Mouse (Mus musculus) neural tube, embryonic 10.5 days (tissue): ENCODE data around the gene Lyrm7.

Experiments
- DNase-seq: peaks from one replicate; pipeline ENCODE4 v3.0.0-alpha.2; 2017; ENCODE audit warnings: low spot score; ENCODE audit errors: extremely low spot score

The Lyrm7 gene

DNA sequence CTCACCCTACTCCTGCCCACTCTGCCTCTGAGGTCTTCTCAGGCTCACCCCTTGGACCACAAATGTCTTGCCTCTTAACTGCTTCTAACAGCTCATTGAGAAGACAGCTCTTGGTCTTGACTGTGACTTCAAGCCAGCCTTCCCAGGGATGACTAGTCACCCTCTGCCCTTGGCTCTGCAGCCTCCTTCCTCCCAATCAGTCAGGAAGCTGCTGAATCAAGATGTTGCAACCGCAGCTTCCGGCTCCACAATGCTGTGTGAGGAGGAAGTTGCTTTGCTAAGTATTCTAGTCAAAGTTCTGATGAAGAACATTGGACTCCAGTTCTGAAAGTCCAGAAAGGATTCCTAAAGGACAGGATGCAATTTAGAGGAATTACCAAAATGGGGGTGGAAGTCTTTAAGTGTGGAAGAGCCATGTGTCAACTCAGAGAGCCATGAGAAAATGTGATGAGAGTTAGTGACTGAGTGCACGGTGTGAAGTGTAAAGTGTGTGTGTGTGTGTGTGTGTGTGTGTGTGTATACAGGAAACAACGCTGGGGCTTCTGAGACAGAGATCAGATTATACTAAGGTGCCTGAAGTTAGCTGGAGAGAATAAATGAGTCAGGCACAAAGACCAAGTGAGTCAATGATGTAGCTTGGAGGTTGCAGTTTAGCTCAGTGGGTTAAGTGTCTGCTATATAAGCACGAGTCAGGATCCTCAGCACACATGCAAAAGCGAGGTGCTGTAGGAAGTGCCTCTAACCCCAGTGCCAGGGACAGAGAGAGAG is 58.7 kb downstream of the Lyrm7 start:
- DNase-seq, result no peak

DNA sequence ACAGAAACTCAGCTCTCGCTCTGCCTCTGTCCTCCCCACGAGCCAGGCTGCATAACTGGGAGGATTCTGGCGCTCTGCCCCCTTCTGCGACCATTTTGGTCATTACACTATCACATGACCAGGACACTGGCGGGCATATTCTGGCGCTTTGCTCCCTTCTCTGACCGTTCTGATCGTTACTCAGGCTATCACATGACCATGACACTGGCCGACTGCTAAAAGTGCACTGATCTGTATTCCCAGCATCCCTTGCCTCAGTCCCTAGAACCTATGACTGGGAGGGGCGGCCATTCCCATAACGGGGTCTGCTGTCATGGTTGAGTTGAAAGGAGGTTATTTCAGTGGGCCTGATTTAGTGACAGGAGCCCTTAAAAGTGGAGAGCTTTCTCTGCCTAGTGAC is 64.2 kb downstream of the Lyrm7 start:
- DNase-seq, result no peak

DNA sequence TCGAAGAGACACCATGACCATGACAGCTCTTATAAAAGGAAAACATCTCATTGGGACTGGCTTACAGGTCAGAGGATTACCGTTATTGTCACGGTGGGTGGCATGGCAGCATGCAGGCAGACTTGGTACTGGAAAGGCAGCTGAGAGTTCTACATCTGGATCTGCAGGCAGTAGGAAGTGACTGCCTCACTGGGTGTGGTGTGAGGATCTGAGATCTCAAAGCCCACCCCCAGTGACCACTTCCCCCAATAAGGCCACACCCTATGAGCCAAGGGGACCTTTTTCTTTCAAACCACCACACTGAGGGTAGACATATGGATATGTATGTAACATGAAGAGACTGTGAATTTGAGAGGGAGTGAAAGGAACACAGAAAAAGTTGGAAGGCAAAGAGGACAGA is 66.0 kb downstream of the Lyrm7 start:
- no peak for DNase-seq

DNA sequence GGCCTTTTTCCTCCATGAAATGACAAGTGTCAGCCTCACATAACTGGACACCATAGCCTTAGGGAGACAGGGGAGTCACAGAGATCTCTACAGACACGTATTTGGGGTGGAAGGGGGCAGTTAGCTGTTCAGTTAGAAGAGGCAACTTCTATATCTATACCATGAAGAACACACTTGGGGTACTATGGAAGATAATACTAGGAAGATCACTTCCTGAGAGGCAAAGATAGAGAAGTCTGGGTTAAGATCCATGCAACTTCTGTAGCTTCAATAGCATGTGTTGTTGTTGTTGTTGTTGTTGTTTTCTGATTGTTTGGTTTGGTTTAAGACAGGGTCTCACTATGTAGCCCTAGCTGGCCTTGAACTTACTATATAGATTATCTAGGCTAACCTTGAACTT is 67.5 kb downstream of the Lyrm7 start:
- DNase-seq, result no peak

DNA sequence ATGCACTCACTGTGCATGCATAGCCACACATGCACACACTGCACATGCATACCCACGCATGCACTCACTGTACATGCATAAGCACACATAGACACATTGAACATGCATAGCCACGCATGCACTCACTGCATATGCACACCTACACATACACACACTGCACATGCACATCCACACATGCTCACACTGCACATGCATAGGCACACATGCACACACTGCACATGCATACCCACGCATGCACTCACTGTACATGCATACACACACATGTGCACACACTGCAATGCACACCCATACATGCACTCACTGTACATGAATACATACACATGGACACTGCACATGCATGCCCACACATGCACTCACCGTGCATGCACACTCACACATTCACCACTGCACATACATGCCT is 69.3 kb downstream of the Lyrm7 start:
- no peak for DNase-seq

GRCm38 (mm10) chr11:54787488-54788474 is 72.9 kb downstream of the Lyrm7 start, which contains the start of gene Cdc42se2:
Gene Cdc42se2 (minus strand): TSS chr11:54787675.
- peak; percentile 99 for DNase-seq

GRCm38 (mm10) chr11:54786858-54787487 is 73.7 kb downstream of the Lyrm7 start:
- DNase-seq, result peak; percentile 82

GRCm38 (mm10) chr11:54785566-54785965 is 75.2 kb downstream of the Lyrm7 start:
- DNase-seq, result no peak

DNA sequence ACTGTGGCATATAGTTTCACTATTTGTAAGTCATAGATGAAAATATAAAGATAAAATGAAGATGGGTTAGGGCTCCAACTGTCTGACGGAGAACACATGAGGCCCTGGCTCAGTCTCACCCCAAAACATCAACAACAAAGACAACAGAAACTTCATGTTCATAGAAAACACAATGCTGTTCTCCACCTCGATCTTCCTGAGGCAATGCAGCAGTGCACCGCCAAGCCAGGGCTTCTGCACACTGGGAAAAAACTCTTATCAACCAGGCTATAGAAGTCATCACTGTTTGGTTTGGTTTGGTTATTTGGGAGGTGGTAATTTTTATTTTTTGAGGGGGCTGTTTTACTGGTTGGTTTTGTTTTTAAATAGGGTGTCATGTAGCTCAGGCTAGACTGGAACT is 76.3 kb downstream of the Lyrm7 start:
- no peak for DNase-seq

- DNase-seq, result no peak
Measured at GRCm38 (mm10) chr11:54782253-54782652, 78.5 kb downstream of the Lyrm7 start.

DNA sequence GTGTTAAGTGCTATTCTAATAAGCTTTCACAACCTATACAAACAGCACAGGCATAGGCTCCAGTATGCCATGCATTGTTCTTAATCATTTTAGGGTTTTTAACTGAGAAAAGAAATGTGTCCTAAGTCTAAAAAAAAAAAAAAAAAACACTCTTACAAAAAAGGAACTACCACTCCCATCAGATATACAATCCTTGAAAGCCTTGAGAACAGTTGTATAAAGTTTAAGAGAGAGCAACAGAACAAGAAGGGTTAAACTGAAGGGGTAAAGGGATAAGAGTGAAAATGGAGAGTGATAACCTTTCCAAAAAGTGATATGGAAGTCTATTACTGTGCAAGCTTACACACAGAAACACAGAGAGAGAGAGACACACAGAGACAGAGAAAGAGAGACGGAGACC is 80.8 kb downstream of the Lyrm7 start:
- DNase-seq, result no peak

- DNase-seq, result no peak
Measured at GRCm38 (mm10) chr11:54778131-54778844, 82.4 kb downstream of the Lyrm7 start.

DNA sequence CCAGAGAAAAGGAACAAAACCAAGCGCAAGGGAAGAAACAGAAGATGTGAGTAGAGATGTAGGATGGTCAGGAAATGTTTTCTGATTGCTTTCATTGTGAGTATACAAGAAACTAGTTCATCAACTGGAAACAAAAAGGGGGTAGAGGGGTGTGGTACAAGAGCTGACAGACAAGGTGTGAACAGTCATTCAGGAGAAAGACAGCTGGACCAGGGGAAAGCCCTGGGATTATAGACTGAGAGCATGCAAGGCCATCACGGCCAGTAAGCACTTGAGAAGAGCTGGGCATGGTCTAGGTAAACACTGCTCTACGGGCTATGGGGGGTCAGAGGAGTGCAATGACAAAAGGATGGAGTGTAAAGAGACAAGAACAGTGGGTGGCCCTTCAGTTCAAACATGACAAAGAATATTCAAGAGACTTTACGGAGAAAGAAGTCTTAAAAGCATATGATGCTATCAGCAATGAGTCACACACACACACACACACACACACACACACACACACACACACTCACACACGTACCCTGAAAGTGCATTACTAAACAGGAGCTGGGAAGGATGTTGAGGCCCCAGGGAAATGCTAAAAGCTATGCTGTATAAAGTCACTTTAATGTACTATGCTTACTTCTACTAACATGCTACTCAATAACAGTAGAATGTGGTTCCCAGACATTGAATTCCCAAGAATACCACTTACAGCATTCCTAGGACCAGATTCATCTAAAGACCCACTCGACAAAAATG is 83.2 kb downstream of the Lyrm7 start:
- no peak for DNase-seq
